ENCODE assay signal across 14 mouse cellular contexts in genomic region chr15:78790990-78791389, GRCm38 (mm10). TPM values are rescaled to one million over a fixed set of nuclear protein-coding genes. Genes with fewer than 3 reads are reported as not detected.
A peak's percentile ranks its signal among the peaks of the same experiment; 100 is the strongest.
DNase-seq lines count a peak whose midpoint lies in the region; ATAC-seq lines count a peak whose summit lies in the region.
"Had no signal": no experiment of that assay in that cellular context is flagged by ENCODE, and none has a peak within 500 bp of the region (broad histone marks: within the 10 kb centered on the region; RNA-seq: fewer than 3 reads in every experiment).

No protein-coding gene starts in this region.

- H3K4me2 ChIP-seq in kidney, embryonic 14.5 days (replicated peaks; ENCODE audit: low read depth, low read length) = no peak overlapping the region
- no peak overlapping the region for H3K4me2 ChIP-seq in midbrain, embryonic 15.5 days
- H3K4me2 ChIP-seq: limb, embryonic 13.5 days had no signal

- H3K9me3 ChIP-seq in kidney, embryonic 14.5 days (ENCODE audit: control insufficient read depth, low read length) = no peaks in the 10 kb centered on the region
- no peaks in the 10 kb centered on the region for H3K9me3 ChIP-seq in midbrain, embryonic 10.5 days (replicated peaks)
- H3K9me3 ChIP-seq in midbrain, embryonic 15.5 days = no peaks in the 10 kb centered on the region
- H3K9me3 ChIP-seq: limb, embryonic 13.5 days; megakaryocyte, embryonic 14.5 days had no signal

- no peak overlapping the region for H3K4me3 ChIP-seq in kidney, embryonic 14.5 days (ENCODE audit: low read length)
- no peak overlapping the region for H3K4me3 ChIP-seq in midbrain, embryonic 10.5 days
- H3K4me3 ChIP-seq in midbrain, embryonic 15.5 days = no peak overlapping the region
- H3K4me3 ChIP-seq: limb, embryonic 13.5 days; megakaryocyte, embryonic 14.5 days; myocyte had no signal

- DNase-seq in heart, adult 11 months = peak; percentile 93
- DNase-seq in heart, adult 9 months (ENCODE audit: low spot score in 2 of 2) = no peak
- no peak for DNase-seq in kidney, postnatal 25 days
- DNase-seq in midbrain, embryonic 10.5 days (ENCODE audit: low spot score) = no peak
- DNase-seq in embryo, embryonic 9.5 days (ENCODE audit: extremely low spot score) = no peak
- no peak for DNase-seq in Muller cell, postnatal 12 days (ENCODE audit: inconsistent ontology term)
- DNase-seq: cerebellum, adult 11-12 months; layer of hippocampus, postnatal 36 days; right cerebral cortex, postnatal 14 days had no signal

- H3K9ac ChIP-seq in kidney, embryonic 14.5 days (ENCODE audit: low read depth, low read length) = 0 out of 2 replicates have a peak overlapping the region, but pooled peaks have one; percentile 23
- H3K9ac ChIP-seq in midbrain, embryonic 15.5 days = no peak overlapping the region

- H3K4me1 ChIP-seq in kidney, embryonic 14.5 days (ENCODE audit: control insufficient read depth, insufficient read depth, low read length) = peaks cover 10% of the 10 kb centered on the region
- peaks cover 47% of the 10 kb centered on the region for H3K4me1 ChIP-seq in midbrain, embryonic 10.5 days
- no peaks in the 10 kb centered on the region for H3K4me1 ChIP-seq in midbrain, embryonic 15.5 days

- H3K36me3 ChIP-seq in kidney, embryonic 14.5 days (ENCODE audit: control insufficient read depth, insufficient read depth, low read length) = peaks cover 3% of the 10 kb centered on the region; the same call in 1 of the 2 replicates
- no peaks in the 10 kb centered on the region for H3K36me3 ChIP-seq in midbrain, embryonic 10.5 days
- no peaks in the 10 kb centered on the region for H3K36me3 ChIP-seq in midbrain, embryonic 15.5 days (replicated peaks)
- H3K36me3 ChIP-seq: limb, embryonic 13.5 days had no signal

- H3K27ac ChIP-seq in kidney, embryonic 14.5 days (ENCODE audit: low read depth, low read length) = peak overlapping the region; percentile 30
- peak overlapping the region; percentile 66 for H3K27ac ChIP-seq in midbrain, embryonic 10.5 days (replicated peaks)
- no peak overlapping the region for H3K27ac ChIP-seq in midbrain, embryonic 15.5 days
- H3K27ac ChIP-seq: limb, embryonic 13.5 days had no signal

- peaks cover 12% of the 10 kb centered on the region; the same call in 1 of the 2 replicates for H3K27me3 ChIP-seq in kidney, embryonic 14.5 days (ENCODE audit: control insufficient read depth, insufficient read depth, low read length)
- H3K27me3 ChIP-seq in midbrain, embryonic 10.5 days (ENCODE audit: low read depth, poor library complexity, severe bottlenecking) = peaks cover 17% of the 10 kb centered on the region; the same call in 1 of the 2 replicates
- H3K27me3 ChIP-seq in midbrain, embryonic 15.5 days (replicated peaks) = no peaks in the 10 kb centered on the region

- ATAC-seq in kidney, embryonic 14.5 days (ENCODE audit: low FRiP score, low TSS enrichment) = no peak
- ATAC-seq in midbrain, embryonic 15.5 days (replicated peaks) = no peak

- WGBS in kidney, embryonic 14.5 days = 78% methylated on average over 12 of the region's 12 CpGs
- 83% methylated on average over 12 of the region's 12 CpGs for WGBS in midbrain, embryonic 10.5 days
- WGBS in midbrain, embryonic 15.5 days = 82% methylated on average over 12 of the region's 12 CpGs

RNA-seq across cellular contexts. Expression of gene Card10, which starts 11.9 kb away (rescaled TPM):
- 6.1 and 10.2 TPM in 2 replicates for polyA plus RNA-seq in kidney, embryonic 14.5 days (2014; fragmentation: Nextera tagmentation; extraction: Ambion mirVana)
- polyA plus RNA-seq in midbrain, embryonic 10.5 days (2016; fragmentation: Nextera tagmentation; extraction: Ambion mirVana) = 2.6 TPM in 2 replicates
- 2.1 and 2.3 TPM in 2 replicates for polyA plus RNA-seq in midbrain, embryonic 15.5 days (2015; fragmentation: Nextera tagmentation; extraction: Ambion mirVana)

RNA-seq across cellular contexts. Expression of gene Mfng, which starts 17.7 kb away (rescaled TPM):
- polyA plus RNA-seq in kidney, embryonic 14.5 days (2014; fragmentation: Nextera tagmentation; extraction: Ambion mirVana) = 12.4 and 15.4 TPM in 2 replicates
- polyA plus RNA-seq in midbrain, embryonic 10.5 days (2016; fragmentation: Nextera tagmentation; extraction: Ambion mirVana) = 81.5 and 121 TPM in 2 replicates
- 27.1 and 30.1 TPM in 2 replicates for polyA plus RNA-seq in midbrain, embryonic 15.5 days (2015; fragmentation: Nextera tagmentation; extraction: Ambion mirVana)

RNA-seq across cellular contexts. Expression of gene Cdc42ep1, which starts 51.4 kb away (rescaled TPM):
- polyA plus RNA-seq in kidney, embryonic 14.5 days (2014; fragmentation: Nextera tagmentation; extraction: Ambion mirVana) = 28.4 and 37.9 TPM in 2 replicates
- polyA plus RNA-seq in midbrain, embryonic 10.5 days (2016; fragmentation: Nextera tagmentation; extraction: Ambion mirVana) = 12.9 and 14.3 TPM in 2 replicates
- polyA plus RNA-seq in midbrain, embryonic 15.5 days (2015; fragmentation: Nextera tagmentation; extraction: Ambion mirVana) = 13.1 and 15.7 TPM in 2 replicates
